Mouse (Mus musculus): ENCODE data around the gene Slc29a2. TPM values are rescaled to one million over a fixed set of nuclear protein-coding genes. Genes with fewer than 3 reads are reported as not detected.

Gene Slc29a2
- total RNA-seq, 2 experiments from 2014 or later = 4.1 to 5.3 TPM

GRCm38 (mm10) chr19:5026111-5026510, 2.5 kb downstream of the Slc29a2 start:
- no peak for DNase-seq (ENCODE audit: low spot score)

GRCm38 (mm10) chr19:5032686-5033085, 9.0 kb downstream of the Slc29a2 start:
- no peak for DNase-seq (ENCODE audit: low spot score)

- DNase-seq (ENCODE audit: low spot score) = no peak
Observed at GRCm38 (mm10) chr19:5036577-5036976, 12.9 kb downstream of the Slc29a2 start.

GRCm38 (mm10) chr19:5037678-5038571, 14.3 kb downstream of the Slc29a2 start:
- DNase-seq (ENCODE audit: low spot score) = peak; percentile 69

- DNase-seq (ENCODE audit: low spot score) = peak; percentile 90
Observed at GRCm38 (mm10) chr19:5038709-5039156, 15.1 kb downstream of the Slc29a2 start, which contains the start of the genes B4gat1 and AC124502.3. TSS of gene B4gat1 (plus strand) at chr19:5038826. TSS of gene AC124502.3 (plus strand) at chr19:5038891.

- DNase-seq (ENCODE audit: low spot score) = no peak
Observed at GRCm38 (mm10) chr19:5039301-5040114, 15.8 kb downstream of the Slc29a2 start.

- DNase-seq (ENCODE audit: low spot score) = peak; percentile 90
Observed at GRCm38 (mm10) chr19:5040862-5041523, 17.3 kb downstream of the Slc29a2 start, which contains the start of gene Brms1. TSS of gene Brms1 (plus strand) at chr19:5041354.

GRCm38 (mm10) chr19:5041588-5041987, 17.9 kb downstream of the Slc29a2 start:
- no peak for DNase-seq (ENCODE audit: low spot score)

- no peak for DNase-seq (ENCODE audit: low spot score)
Observed at GRCm38 (mm10) chr19:5045531-5045930, 21.9 kb downstream of the Slc29a2 start.

- no peak for DNase-seq (ENCODE audit: low spot score)
Observed at GRCm38 (mm10) chr19:5048138-5049056, 24.7 kb downstream of the Slc29a2 start.

GRCm38 (mm10) chr19:5049325-5049724, 25.7 kb downstream of the Slc29a2 start:
- no peak for DNase-seq (ENCODE audit: low spot score)

- DNase-seq (ENCODE audit: low spot score) = no peak
Observed at GRCm38 (mm10) chr19:5050047-5050905, 26.6 kb downstream of the Slc29a2 start, which contains the start of gene Rin1. TSS of gene Rin1 (plus strand) at chr19:5050481.

GRCm38 (mm10) chr19:5051031-5051430, 27.4 kb downstream of the Slc29a2 start:
- DNase-seq (ENCODE audit: low spot score) = no peak

- no peak for DNase-seq (ENCODE audit: low spot score)
Observed at GRCm38 (mm10) chr19:5051515-5051914, 27.9 kb downstream of the Slc29a2 start.

GRCm38 (mm10) chr19:5052166-5052822, 28.6 kb downstream of the Slc29a2 start:
- no peak for DNase-seq (ENCODE audit: low spot score)

- DNase-seq (ENCODE audit: low spot score) = no peak
Observed at GRCm38 (mm10) chr19:5052853-5053252, 29.2 kb downstream of the Slc29a2 start.

GRCm38 (mm10) chr19:5053909-5054308, 30.2 kb downstream of the Slc29a2 start:
- no peak for DNase-seq (ENCODE audit: low spot score)

GRCm38 (mm10) chr19:5056251-5056650, 32.6 kb downstream of the Slc29a2 start:
- DNase-seq (ENCODE audit: low spot score) = no peak

All from gastrocnemius, adult 18-20 months (tissue).